Comparison of ENCODE assay signal across 11 mouse cellular contexts in genomic region chr9:114767507-114767906, GRCm38 (mm10). TPM values are rescaled to one million over a fixed set of nuclear protein-coding genes. Genes with fewer than 3 reads are reported as not detected.
DNase-seq lines count a peak whose midpoint lies in the region; ATAC-seq and TF ChIP-seq lines count a peak whose summit lies in the region.
"Had no signal": no experiment of that assay in that cellular context is flagged by ENCODE, and none has a peak within 500 bp of the region (broad histone marks: within the 10 kb centered on the region; RNA-seq: fewer than 3 reads in every experiment).

No protein-coding gene starts in this region.

- peak overlapping the region; percentile 28; the same call in 1 of the 2 replicates for H3K9ac ChIP-seq in kidney, embryonic 14.5 days (ENCODE audit: low read depth, low read length)
- 0 out of 2 replicates have a peak overlapping the region, but pooled peaks have one; percentile 23 for H3K9ac ChIP-seq in limb, embryonic 15.5 days

- TF ChIP-seq CTCF in testis, adult 2 months (IDR thresholded peaks at IDR 0.05; ENCODE audit: control insufficient read depth, insufficient read depth, insufficient replicate concordance, low read depth, low read length), result no peak

- H3K9me3 ChIP-seq in kidney, embryonic 14.5 days (ENCODE audit: control insufficient read depth, low read length), result no peaks in the 10 kb centered on the region; the same call in 1 of the 2 replicates
- peaks cover 4% of the 10 kb centered on the region; the same call in 1 of the 2 replicates for H3K9me3 ChIP-seq in hindbrain, embryonic 10.5 days
- H3K9me3 ChIP-seq in limb, embryonic 15.5 days, result no peaks in the 10 kb centered on the region

- peaks cover 3% of the 10 kb centered on the region; the same call in 1 of the 2 replicates for H3K36me3 ChIP-seq in kidney, embryonic 14.5 days (ENCODE audit: control insufficient read depth, insufficient read depth, low read length)
- H3K36me3 ChIP-seq in testis, adult 2 months (ENCODE audit: control insufficient read depth, insufficient read depth, low read length), result no peaks in the 10 kb centered on the region
- peaks cover 49% of the 10 kb centered on the region for H3K36me3 ChIP-seq in hindbrain, embryonic 10.5 days
- peaks cover 13% of the 10 kb centered on the region; the same call in 1 of the 2 replicates for H3K36me3 ChIP-seq in limb, embryonic 15.5 days

- H3K27me3 ChIP-seq in kidney, embryonic 14.5 days (ENCODE audit: control insufficient read depth, insufficient read depth, low read length), result no peaks in the 10 kb centered on the region
- no peaks in the 10 kb centered on the region for H3K27me3 ChIP-seq in testis, adult 2 months (ENCODE audit: control insufficient read depth, insufficient read depth, low read length)
- no peaks in the 10 kb centered on the region for H3K27me3 ChIP-seq in hindbrain, embryonic 10.5 days (ENCODE audit: insufficient read depth, poor library complexity, severe bottlenecking)
- no peaks in the 10 kb centered on the region for H3K27me3 ChIP-seq in limb, embryonic 15.5 days

- WGBS in kidney, embryonic 14.5 days, result 41% methylated on average over 2 of the region's 2 CpGs
- 59% methylated on average over 2 of the region's 2 CpGs for WGBS in hindbrain, embryonic 10.5 days
- WGBS in limb, embryonic 15.5 days, result 36% methylated on average over 2 of the region's 2 CpGs

- peak overlapping the region; percentile 76 for H3K27ac ChIP-seq in kidney, embryonic 14.5 days (ENCODE audit: low read depth, low read length)
- H3K27ac ChIP-seq in testis, adult 2 months (ENCODE audit: control insufficient read depth, insufficient read depth, low read depth, low read length), result 0 out of 2 replicates have a peak overlapping the region, but pooled peaks have one; percentile 19
- H3K27ac ChIP-seq in hindbrain, embryonic 10.5 days, result peak overlapping the region; percentile 80
- peak overlapping the region; percentile 83 for H3K27ac ChIP-seq in limb, embryonic 15.5 days
- H3K27ac ChIP-seq: macrophage had no signal

- ATAC-seq in kidney, embryonic 14.5 days (ENCODE audit: low FRiP score, low TSS enrichment), result peak; percentile 61
- ATAC-seq in limb, embryonic 15.5 days (ENCODE audit: insufficient number of reproducible peaks, low FRiP score, low TSS enrichment, low read depth), result no peak
- ATAC-seq in granulocyte monocyte progenitor cell, adult 5-6 weeks (replicated peaks; ENCODE audit: poor library complexity, severe bottlenecking), result no peak

- no peak overlapping the region for H3K4me3 ChIP-seq in kidney, embryonic 14.5 days (ENCODE audit: low read length)
- H3K4me3 ChIP-seq in testis, adult 2 months (ENCODE audit: control insufficient read depth, low read depth, low read length), result no peak overlapping the region
- no peak overlapping the region for H3K4me3 ChIP-seq in hindbrain, embryonic 10.5 days
- H3K4me3 ChIP-seq in limb, embryonic 15.5 days, result no peak overlapping the region

- TF ChIP-seq POLR2A in testis, adult 2 months (IDR thresholded peaks at IDR 0.05; ENCODE audit: control insufficient read depth, low read depth, low read length), result no peak; the same call in 1 of the 2 replicates

- no peak for DNase-seq in kidney, adult 18-20 months
- DNase-seq in testis, postnatal 10 days (ENCODE audit: low spot score), result no peak
- DNase-seq in hindbrain, embryonic 10.5 days (ENCODE audit: low spot score), result peak; percentile 30
- DNase-seq in ovary, adult 18-20 months (ENCODE audit: low spot score), result no peak
- DNase-seq: kidney, adult 11 months; liver had no signal

- H3K4me2 ChIP-seq in kidney, embryonic 14.5 days (replicated peaks; ENCODE audit: low read depth, low read length), result no peak overlapping the region
- 0 out of 2 replicates have a peak overlapping the region, but pooled peaks have one; percentile 1 for H3K4me2 ChIP-seq in limb, embryonic 15.5 days

- H3K4me1 ChIP-seq in kidney, embryonic 14.5 days (ENCODE audit: control insufficient read depth, insufficient read depth, low read length), result peaks cover 17% of the 10 kb centered on the region
- no peaks in the 10 kb centered on the region; the same call in 1 of the 2 replicates for H3K4me1 ChIP-seq in testis, adult 2 months (ENCODE audit: control insufficient read depth, insufficient read depth, low read length)
- peaks cover 21% of the 10 kb centered on the region for H3K4me1 ChIP-seq in hindbrain, embryonic 10.5 days (replicated peaks)
- peaks cover 20% of the 10 kb centered on the region for H3K4me1 ChIP-seq in limb, embryonic 15.5 days

RNA-seq across cellular contexts. Expression of gene Cmtm7, which starts 14.1 kb away (rescaled TPM):
- polyA plus RNA-seq in kidney, embryonic 14.5 days (2014; fragmentation: Nextera tagmentation; extraction: Ambion mirVana), result 92.7 and 108 TPM in 2 replicates
- polyA plus RNA-seq in testis, adult 2 months (2012; rRNA removed), result 6.8 and 10.1 TPM in 2 replicates
- 96.0 and 108 TPM in 2 replicates for polyA plus RNA-seq in hindbrain, embryonic 10.5 days (2016; fragmentation: Nextera tagmentation; extraction: Ambion mirVana)
- 119 and 126 TPM in 2 replicates for polyA plus RNA-seq in limb, embryonic 15.5 days (2015; fragmentation: Nextera tagmentation; extraction: Ambion mirVana)
- 966 and 1,044 TPM in 2 replicates for total RNA-seq in granulocyte monocyte progenitor cell, adult 5-6 weeks (2014; fragmentation: Nextera tagmentation)
- 864 and 928 TPM in 2 replicates for total RNA-seq in granulocyte monocyte progenitor cell, adult 5-6 weeks (2017)

RNA-seq across cellular contexts. Expression of gene Cmtm6, which starts 36.6 kb away (rescaled TPM):
- polyA plus RNA-seq in kidney, embryonic 14.5 days (2014; fragmentation: Nextera tagmentation; extraction: Ambion mirVana), result 25.0 and 53.0 TPM in 2 replicates
- 19.5 and 25.9 TPM in 2 replicates for polyA plus RNA-seq in testis, adult 2 months (2012; rRNA removed)
- 23.8 and 30.0 TPM in 2 replicates for polyA plus RNA-seq in hindbrain, embryonic 10.5 days (2016; fragmentation: Nextera tagmentation; extraction: Ambion mirVana)
- polyA plus RNA-seq in limb, embryonic 15.5 days (2015; fragmentation: Nextera tagmentation; extraction: Ambion mirVana), result 49.5 and 51.5 TPM in 2 replicates
- 26.2 and 30.5 TPM in 2 replicates for total RNA-seq in granulocyte monocyte progenitor cell, adult 5-6 weeks (2014; fragmentation: Nextera tagmentation)
- total RNA-seq in granulocyte monocyte progenitor cell, adult 5-6 weeks (2017), result 46.7 and 50.0 TPM in 2 replicates

Comparison
In these comparisons a context has a peak if more than half of its experiments do, and no peak if none do; other contexts are left out.
1. H3K27ac ChIP-seq: peak in every context shown above with its lines; median percentile 83 in limb, embryonic 15.5 days; 80 in hindbrain, embryonic 10.5 days; 76 in kidney, embryonic 14.5 days; 19 in testis, adult 2 months.